Mouse (Mus musculus): ENCODE measurements at regions not wholly inside any gene's neighbourhood (a gene's known extent, or its start where the extent isn't known, plus 50 kb on each side); places are given as distances from the start of the nearest gene placed in this dataset.
A peak's percentile ranks its signal among the peaks of the same experiment; 100 is the strongest.

DNA sequence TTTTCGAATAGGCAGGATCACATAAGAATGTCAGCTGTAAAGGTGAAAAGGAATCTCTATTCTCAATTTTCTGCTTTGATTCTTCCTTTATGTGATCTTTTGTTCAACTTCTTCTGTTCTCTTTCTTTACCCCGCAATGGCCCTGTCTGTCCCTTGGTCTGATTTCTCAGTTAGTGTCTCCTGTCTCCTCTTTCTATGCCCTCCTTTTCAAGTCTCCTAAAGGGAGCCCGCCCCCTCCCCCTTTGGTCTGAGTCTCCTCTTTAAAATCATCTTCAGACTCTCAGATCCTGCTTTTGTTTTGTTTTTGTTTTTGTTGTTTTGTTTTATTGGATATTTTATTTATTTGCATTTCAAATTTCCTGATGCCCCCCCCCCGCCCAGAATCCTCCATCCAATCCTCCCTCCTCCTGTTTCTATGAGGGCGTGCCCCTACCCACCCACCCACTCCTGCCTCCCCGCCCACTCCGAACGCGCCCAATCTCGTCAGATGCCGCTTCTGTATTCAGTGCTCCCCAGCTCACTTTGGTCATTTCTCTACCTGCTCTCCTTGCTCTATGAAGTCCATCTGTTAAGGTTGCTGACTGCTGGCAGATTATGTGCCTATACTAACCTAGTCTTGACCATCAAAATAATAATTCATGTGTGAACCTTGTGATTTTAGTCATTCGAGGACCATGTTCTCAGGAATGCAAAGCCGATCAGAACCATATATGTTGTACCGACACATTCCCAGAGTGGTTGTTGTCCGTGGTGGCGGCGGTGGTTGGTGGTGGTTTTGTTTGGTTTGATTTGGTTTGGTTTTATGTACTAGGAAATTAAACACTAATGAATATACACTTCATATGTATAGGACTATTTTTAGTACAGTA, 487.9 kb upstream of the Adam24 start:
- no peak for DNase-seq (ENCODE audit: low read depth, low spot score)

DNA sequence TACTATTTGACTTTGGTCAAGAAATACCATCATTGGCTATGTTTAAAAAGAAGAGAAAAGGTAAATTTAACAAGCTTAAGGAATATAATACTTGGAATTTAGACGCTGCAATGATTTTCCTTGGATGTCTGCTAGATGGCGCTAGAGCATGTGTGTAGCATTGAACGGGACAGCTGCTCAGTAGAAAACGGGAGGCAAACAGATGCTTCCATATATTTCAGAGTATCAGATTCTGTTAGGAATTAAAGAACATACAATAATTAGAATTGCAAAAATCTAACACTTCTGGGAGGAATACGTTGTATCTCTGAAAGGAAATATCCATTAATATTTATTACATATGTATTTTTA, 487.3 kb upstream of the Adam24 start:
- peak; percentile 28 for DNase-seq (ENCODE audit: low read depth, low spot score)

DNA sequence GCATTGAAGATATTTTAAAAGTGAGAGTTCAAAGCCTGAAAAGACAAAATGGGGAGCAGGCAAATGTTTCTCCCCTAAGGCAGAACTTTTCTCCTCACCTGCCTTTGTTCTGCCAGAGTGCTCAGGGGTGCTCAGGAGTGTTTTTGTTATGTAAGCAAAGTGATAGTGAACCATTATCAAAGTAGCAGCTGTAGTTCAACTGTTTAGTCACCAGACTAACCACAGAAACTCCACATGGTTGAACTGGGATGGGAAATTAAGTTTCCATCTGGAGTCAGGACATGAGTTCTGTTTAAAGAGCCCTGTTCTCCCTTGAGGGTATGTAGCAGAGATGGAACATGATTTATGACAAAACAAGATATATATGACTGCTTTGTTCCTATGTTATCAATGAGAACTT, 482.6 kb upstream of the Adam24 start:
- DNase-seq (ENCODE audit: low read depth, low spot score), result no peak

DNA sequence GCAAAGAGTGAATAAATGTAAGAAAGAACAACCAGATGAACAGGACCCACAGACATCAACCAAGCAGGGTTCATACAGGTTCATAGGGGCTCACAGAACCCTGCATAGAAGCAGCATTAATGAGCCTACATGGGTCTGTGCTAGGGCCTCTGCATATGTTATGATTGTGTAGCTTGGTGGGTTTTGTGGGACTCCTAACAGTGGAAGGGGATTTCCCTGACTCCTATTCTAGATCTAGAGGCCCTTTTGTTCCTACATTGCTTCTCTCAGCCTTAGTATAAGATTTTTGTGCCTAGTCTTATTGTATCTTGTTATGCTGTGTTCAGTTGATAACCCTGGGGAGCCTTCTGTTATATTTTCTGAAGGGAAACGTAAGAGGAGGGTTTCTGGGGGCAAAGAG, 481.7 kb upstream of the Adam24 start:
- no peak for DNase-seq (ENCODE audit: low read depth, low spot score)

DNA sequence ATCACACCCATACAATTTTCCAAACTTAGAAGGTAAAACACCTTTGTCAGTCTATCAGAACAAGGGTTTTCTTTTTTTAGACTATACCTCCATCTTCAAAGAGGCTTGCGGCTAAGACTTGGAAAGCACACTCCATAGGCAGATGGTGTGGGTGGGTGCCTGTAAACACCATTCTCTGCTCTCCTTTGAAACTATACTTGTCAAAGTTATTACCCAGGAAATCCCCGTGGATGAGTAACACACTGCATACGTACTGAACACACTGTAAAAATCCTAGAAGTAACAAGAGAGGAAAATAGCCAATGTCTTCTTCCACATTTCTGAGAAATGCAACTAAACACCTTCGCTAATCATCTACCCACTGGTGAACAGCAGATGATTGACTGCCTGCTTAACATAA, 464.0 kb upstream of the Adam24 start:
- DNase-seq (ENCODE audit: low read depth, low spot score), result no peak

DNA sequence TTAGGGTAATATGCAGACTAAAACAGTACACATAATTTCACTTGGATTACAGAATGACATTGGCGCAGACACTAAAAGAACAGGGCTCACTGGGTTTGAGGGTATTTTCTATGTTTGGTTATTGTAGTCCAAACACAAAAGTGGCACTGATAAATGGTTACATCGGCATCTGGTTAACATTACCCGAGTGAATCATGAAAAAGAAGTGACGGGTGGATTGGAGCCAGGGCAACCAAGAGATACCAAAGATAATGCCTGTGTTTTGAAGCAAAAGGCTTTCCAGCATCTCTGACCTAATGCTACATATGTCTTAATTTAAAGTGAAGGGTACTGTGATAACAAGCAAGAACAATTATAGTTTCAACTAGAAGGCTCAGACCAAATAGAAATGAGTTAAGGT, 451.4 kb upstream of the Adam24 start:
- no peak for DNase-seq (ENCODE audit: low read depth, low spot score)

DNA sequence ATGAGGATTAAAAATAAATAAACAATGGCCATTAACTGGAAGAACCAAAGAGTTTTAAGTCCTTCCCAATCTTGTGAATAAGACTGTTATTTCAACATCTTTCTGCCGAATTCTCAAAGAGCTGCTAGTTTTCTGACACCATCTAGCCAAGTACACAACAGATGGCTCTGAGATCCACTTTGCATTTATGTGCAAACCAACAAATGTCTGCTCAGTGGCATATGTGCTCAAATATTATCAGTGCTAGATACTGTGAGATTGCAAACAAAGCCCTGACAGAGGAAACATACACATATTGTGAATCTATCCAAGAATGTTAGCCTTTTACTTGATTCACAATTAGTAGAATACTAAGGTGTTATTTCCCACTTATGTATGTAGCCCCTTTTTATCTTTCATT, 447.6 kb upstream of the Adam24 start:
- DNase-seq (ENCODE audit: low read depth, low spot score), result no peak

Measured in forelimb bud, embryonic 11.5 days (tissue).